Mouse (Mus musculus): ENCODE measurements around the gene Hcrtr1.

The Hcrtr1 gene

GRCm38 (mm10) chr4:130167814-130168213 lies 28.7 kb upstream of the Hcrtr1 start:
- no peak for DNase-seq (ENCODE audit: low spot score)

DNA sequence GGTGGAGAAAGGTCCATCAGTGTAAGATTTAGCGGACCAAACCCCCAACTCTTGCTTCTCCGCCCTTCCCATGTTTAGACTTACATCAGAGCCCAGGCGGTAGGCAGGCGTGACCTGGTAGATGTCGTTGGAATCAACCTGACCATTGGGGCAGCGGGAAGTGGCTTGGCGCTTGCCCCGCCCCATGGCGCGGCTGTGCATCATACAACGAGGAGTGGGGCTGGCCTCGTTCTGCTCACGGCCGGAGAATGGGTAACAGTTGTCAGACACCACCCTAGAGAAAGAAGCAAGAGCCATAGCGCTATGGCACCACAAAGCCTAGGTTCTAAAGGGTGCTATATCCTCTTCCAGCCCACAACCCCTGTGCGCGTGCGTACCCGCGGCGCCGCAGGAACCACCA lies 28.2 kb upstream of the Hcrtr1 start:
- DNase-seq (ENCODE audit: low spot score) = no peak

- DNase-seq (ENCODE audit: low spot score) = no peak
Observed at GRCm38 (mm10) chr4:130166592-130166991, 27.4 kb upstream of the Hcrtr1 start.

GRCm38 (mm10) chr4:130166061-130166460 lies 26.9 kb upstream of the Hcrtr1 start:
- no peak for DNase-seq (ENCODE audit: low spot score)

GRCm38 (mm10) chr4:130164121-130164520 lies 25.0 kb upstream of the Hcrtr1 start:
- DNase-seq (ENCODE audit: low spot score) = no peak

DNA sequence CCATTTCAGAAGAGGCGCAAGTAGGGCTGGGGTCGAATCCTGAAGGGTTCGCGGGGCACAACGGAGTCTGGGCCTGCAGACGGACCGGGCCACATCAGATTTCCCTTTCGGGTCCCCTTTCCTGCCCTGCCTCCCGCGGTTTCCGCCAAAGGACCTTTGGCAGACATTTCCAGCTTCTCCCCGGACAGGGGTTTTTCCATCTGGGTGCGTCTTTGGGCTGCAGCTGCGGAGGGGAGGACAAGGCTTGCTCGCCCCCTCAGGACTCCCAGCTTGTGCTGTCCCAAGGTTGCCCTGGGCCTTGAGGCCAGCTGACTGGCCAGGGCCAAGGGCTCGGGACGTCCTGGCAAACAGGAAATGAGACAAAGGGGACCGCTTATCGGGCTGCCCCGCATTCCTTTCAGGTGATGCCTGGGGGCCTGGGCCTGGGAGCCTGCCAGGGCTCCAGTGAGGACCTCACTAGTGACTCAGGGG lies 24.3 kb upstream of the Hcrtr1 start:
- no peak for DNase-seq (ENCODE audit: low spot score)

- no peak for DNase-seq (ENCODE audit: low spot score)
Observed at GRCm38 (mm10) chr4:130161349-130161748, 22.2 kb upstream of the Hcrtr1 start.

GRCm38 (mm10) chr4:130156812-130157371 lies 17.7 kb upstream of the Hcrtr1 start:
- no peak for DNase-seq (ENCODE audit: low spot score)

DNA sequence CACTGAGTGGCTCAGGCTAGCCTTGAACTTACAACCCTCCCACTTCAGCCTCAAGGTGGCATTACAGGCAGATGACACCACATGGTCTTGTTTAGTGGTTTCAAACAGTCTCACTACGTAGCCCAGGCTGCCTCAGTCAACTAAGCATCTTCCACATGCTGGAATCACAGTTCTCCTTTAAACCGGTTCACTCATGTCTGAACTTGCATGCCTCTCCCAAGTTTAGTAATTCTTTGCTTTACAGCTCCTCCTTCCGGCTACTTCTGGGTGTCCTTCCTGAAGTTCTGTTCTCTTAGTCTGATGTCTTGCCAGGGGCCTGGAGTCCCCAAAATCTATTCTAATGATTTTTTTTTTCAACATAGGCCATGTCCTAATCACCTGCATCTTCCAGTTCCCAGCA lies 15.1 kb upstream of the Hcrtr1 start:
- no peak for DNase-seq (ENCODE audit: low spot score)

- no peak for DNase-seq (ENCODE audit: low spot score)
Observed at GRCm38 (mm10) chr4:130148405-130148804, 9.2 kb upstream of the Hcrtr1 start.

GRCm38 (mm10) chr4:130141786-130142185 lies 2.6 kb upstream of the Hcrtr1 start:
- DNase-seq (ENCODE audit: low spot score) = no peak

DNA sequence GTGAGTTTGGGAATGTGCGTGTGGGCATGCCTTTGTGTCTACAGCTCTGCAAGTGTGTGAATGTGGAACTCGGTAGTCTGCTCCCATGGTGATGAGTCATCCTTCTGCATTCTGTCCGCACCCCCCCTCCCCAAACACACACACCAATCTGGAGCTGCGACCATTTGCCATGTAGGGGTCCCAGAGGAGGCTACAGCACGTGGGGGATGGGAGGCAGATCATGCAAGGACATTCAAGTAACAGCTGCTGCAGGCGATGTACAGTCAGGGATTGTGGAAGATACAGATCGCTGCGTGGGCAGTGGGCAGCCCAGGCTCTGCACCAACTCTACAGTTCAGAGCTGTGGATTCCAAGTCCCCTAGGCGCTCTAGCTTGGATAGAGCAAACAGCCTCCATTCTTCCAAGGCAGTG lies 1.8 kb upstream of the Hcrtr1 start:
- DNase-seq (ENCODE audit: low spot score) = no peak

DNA sequence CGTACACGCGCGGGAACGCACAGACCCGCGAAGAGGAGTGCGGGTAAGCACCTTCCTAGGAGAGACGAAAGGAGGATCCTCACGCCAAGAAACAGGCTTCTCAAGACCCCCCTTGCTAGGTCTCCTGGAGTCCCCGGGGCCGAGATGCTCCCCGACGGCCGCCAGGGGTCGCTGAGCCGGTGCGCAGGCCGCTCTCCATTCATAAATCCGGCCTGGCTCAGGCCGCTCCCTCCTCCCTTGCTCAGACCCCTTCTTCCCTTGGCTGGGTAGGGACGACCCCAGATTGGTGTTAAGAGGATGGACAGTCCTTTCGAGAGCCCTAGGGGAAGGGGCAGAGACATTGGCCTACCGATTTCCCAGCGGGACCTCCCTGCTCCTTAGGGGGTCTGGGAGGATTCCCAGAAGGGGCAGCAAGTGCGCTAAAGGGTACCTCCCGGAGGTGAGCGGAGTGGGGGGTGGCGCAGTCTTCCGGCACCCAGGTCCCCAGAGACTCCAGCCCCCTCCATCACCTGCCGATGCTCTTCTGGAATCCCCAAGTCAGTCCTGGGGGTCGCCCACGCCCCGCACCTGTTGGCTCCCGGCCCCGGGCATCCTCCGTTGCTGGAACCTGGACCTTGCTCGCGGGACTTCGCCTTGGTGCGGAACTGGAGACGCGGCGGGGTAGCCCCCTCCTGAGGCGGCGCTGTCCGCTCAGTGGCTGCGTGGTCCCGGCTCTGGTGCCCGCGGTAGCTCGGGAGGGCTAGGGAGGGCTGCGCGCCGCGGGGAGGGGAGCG lies 532 bp downstream of the Hcrtr1 start:
- DNase-seq (ENCODE audit: low spot score) = peak; percentile 55

DNA sequence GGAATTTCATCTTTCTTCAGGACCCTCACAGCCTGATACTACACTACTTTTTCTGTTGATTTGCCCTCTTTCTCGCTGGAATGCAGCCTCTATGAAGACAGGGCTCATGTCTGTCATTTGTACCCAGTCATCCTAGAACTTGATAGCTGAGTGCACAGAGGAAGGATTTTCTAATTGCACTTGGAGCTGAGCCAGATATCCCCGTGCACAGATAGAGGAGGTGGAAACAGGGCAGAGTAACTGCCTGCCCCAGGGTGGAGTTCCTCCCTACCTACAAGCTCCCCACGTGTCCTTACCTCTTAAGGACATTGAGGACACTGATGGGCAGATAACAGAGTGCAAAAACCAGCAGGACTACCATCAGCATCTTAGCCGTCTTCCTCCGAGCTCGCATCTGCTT lies 5.8 kb downstream of the Hcrtr1 start:
- no peak for DNase-seq (ENCODE audit: low spot score)

DNA sequence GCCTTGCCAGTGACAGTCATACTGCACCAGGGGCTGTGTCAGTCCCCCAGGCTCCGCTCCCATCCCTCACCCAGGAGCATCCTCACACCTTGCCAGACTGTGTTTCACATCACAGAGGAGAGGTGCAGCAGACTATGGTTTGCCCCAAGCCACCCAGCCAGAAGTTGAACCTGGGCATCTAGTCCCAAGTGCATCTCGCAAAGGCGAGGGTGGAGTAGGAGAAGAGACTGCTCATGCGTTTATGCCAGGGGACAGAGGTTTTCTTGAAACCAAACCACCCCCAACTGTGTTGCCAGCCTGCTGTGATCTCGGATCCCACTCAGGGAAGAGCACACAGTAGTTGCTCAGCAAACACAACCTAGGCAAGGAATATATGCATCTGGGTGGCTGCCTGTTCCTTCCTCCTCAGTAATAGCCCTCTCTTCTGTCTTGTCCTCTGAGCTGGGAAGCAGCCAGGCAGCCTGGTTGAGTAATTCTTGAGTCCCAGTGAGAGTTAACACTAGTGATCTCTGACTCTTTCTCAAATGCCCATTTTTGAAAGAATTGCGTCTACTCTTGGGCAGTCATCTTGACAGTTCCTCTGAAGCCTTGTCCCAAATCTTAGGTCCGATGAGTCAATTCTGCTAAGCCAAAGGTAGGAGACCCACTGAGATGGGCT lies 7.6 kb downstream of the Hcrtr1 start:
- no peak for DNase-seq (ENCODE audit: low spot score)

GRCm38 (mm10) chr4:130130641-130131350 lies 8.4 kb downstream of the Hcrtr1 start:
- DNase-seq (ENCODE audit: low spot score) = no peak

DNA sequence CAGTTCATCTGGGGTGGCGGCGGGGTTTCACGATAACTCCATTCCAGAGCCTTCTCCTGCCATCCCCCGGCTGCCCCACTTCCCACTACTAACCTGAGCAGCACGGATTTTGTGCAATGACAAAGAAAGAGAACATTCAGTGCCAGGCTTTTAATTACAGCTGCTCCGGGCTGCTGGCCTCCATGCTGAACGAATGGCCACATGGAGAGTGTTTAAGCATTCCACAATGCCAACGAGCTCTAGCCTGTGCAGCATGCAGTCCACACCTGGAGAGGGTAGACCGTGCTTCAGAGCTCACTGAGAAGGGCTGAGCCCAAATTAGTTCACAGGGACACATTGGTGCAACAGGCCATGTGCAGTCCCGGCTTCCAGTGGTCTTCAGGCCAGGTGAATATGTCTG lies 9.1 kb downstream of the Hcrtr1 start:
- DNase-seq (ENCODE audit: low spot score) = no peak

DNA sequence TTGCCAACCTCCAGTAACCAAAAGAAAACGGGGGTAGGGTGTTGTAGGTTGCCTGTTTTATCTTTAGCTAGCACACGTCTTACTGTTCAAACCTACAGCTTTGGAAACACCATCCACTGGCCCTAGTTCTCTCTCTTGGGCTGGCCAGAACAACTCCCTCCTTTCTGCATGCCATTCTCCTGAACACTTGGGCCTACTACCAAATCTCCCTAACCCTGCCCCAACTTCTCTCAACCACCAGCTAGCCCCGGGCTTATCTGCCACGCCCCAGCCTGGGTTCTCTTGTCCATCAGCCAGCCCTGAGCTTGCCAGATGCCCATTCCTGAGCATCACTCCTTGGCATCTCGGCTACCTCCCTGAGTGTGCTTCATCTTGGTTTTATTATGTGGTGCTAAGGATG lies 10.3 kb downstream of the Hcrtr1 start:
- DNase-seq (ENCODE audit: low spot score) = no peak

DNA sequence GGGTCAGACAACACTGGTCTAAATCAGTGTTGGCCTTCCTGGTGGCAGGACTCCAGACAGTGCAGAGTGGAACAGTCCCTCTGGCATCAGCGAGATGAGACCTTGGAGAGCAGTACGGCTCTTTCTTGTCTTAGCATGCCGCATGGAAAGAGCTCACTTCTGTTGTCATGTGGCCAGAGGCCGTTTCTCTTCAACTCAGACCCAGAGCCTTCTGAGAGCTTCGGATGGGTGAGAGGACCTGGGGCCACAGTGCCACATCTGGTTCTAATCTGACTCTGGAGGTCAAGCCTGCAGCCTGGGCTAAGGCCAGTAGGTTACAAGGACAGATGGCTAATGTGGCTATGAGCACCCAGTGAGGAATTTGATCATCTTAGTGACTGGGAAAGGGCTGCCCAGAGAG lies 13.2 kb downstream of the Hcrtr1 start:
- no peak for DNase-seq (ENCODE audit: low spot score)

GRCm38 (mm10) chr4:130125164-130125563 lies 14.0 kb downstream of the Hcrtr1 start:
- DNase-seq (ENCODE audit: low spot score) = no peak

GRCm38 (mm10) chr4:130124110-130124509 lies 15.0 kb downstream of the Hcrtr1 start:
- DNase-seq (ENCODE audit: low spot score) = no peak

- DNase-seq (ENCODE audit: low spot score) = no peak
Observed at GRCm38 (mm10) chr4:130123020-130123419, 16.1 kb downstream of the Hcrtr1 start.

- no peak for DNase-seq (ENCODE audit: low spot score)
Observed at GRCm38 (mm10) chr4:130121560-130121959, 17.6 kb downstream of the Hcrtr1 start.
